Mouse (Mus musculus) Patski (cell line): ENCODE measurements at regions not wholly inside any gene's neighbourhood (a gene's known extent, or its start where the extent isn't known, plus 50 kb on each side); places are given as distances from the start of the nearest gene placed in this dataset.

ENCODE experiments used
- ATAC-seq: fragments of 100-300 bp; one replicate; pipeline ENCODE4 v1.8.0; 2021
- CTCF ChIA-PET: fragments of 350-600 bp; sonication (Branson Sonifier 250); formaldehyde crosslinking; loops from one replicate; lab custom pipeline; 2022; ENCODE audit warnings: inconsistent platforms; lab: Charles Lee
- POLR2A ChIA-PET: fragments of 350-600 bp; sonication (Branson Sonifier 250); formaldehyde crosslinking; loops from one replicate; lab custom pipeline; 2022; ENCODE audit warnings: antibody characterized with exemption, inconsistent platforms; lab: Charles Lee
- DNase-seq: peaks from one replicate; pipeline ENCODE4 v3.0.0-alpha.2; 2011; ENCODE audit warnings: low read depth, low spot score
- H3K27me3 ChIP-seq: fragments of 371-371 bp; one replicate; pipeline ENCODE4 v1.5.1; 2021
- CTCF ChIP-seq: fragments of 100-300 bp; IDR thresholded peaks from one replicate; pipeline ENCODE4 v1.5.1; 2021
- in situ Hi-C: fragments of 300-500 bp; cut with MboI; formaldehyde crosslinking; loops from 3 replicates; pipeline ENCODE4 v1.11.1; 2018; ENCODE audit warnings: low pct_unique_long_range_greater_than_20kb, mixed read lengths

DNA sequence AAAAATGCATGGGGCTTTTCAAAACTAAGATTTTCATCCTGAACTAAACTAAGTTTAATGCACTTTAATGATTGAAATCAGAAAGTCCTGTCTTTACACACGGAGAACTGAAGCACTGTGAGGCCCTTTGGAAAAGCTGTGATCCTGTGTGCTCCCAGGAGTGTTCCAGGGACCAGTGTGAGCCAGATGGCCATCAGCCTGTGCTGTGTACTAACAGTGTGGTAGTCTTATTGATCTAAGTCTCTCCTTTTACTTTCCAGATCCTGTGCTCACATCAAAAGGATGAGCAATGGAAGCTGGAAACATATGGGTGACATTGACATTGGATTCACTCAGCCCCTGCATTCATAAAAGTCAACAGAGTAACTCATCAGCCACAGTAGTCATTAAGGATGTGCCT is 322.5 kb downstream of the Amd2 start:
- no peaks in the 10 kb centered on the region for H3K27me3 ChIP-seq
- DNase-seq: no peak
- CTCF ChIA-PET: no interaction called here
- POLR2A ChIA-PET: no interaction called here
- TF ChIP-seq CTCF: no peak
- no peak for ATAC-seq
- in situ Hi-C loops: no loop called here

DNA sequence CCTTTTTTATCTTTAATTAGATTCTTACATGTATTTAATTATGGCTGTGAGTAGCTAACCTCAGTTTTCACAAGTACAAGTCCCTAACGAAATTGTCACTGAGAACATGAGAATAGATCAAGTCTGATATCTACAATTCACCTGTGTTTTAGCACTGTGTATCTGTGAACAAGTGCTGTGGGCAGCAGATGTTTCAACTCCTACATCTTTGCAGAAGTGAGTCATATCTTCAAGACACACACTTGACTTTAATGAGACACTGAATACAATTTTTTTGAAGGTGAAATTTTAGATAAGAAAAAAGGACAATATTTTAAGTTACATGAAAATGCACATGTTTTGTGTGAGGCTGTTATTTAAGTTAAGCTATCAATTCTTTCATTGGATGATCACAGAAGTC is 330.0 kb downstream of the Amd2 start:
- POLR2A ChIA-PET: no interaction called here
- H3K27me3 ChIP-seq: no peaks in the 10 kb centered on the region
- DNase-seq: no peak
- ATAC-seq: no peak
- in situ Hi-C loops: no loop called here
- no peak for TF ChIP-seq CTCF
- CTCF ChIA-PET: interaction anchor here (1.4 kb wide), 1 partner anchor 15 kb away, joined by 4 read pairs; no protein-coding TSS in a partner anchor
